Mouse (Mus musculus): ENCODE results near the gene Sh2b1.
"Not testable (repeated sequence)": the region's sequence is repeated elsewhere in the genome, so short reads cannot be mapped to it uniquely, and the experiment has no call there.

Gene Sh2b1

DNA sequence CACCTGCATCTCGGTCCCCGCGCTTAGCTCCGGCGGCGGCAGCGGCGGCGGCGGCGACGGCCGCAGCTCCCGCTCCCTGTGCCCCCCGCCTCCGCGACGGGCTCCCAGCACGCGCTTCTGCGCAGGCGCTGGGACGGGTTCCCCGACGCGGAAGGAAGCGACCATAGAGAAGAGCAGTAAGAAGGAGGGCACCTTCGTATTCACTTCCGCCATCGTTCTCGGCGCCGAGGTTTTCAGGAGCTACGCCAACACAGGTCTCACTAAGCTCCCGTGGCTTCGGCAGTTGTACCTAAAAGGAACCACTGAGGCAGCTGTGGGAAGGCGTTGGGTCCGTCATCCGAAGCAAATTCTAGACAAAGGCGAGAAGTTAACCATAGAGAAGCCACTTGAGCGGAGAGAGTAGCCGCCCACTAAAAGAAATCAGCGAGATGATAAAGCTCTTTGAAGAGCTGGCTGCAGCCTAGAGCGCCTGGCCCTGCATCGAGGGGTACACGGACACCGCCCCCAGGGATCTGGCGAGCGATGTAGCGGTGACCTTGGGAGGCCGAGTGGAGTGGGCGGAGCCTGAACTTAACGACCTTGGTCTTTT, at the start of gene Sh2b1:
Sh2b1 (minus strand) TSS at position 432 of the 589 bp plus-strand sequence.
- DNase-seq = peak; percentile 91

DNA sequence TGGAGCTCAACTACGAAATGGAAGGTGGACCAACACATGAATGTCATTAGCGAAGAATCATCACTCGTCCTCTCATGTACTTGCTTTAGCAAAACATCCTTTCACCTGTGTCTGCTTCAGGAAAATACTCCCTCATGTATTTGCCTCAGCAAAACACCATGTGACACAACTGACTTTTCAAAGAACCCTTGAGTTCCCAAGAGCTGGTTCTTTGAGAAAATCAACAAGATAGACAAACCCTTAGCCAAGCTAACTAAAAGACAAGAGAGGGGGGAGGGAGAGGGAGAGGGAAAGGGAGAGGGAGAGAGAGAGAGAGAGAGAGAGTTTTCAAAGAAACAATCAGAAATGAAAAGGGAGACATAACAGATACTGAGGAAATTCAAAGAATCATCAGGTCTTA, 48.1 kb upstream of the Sh2b1 start:
- DNase-seq = peak; percentile 54

DNA sequence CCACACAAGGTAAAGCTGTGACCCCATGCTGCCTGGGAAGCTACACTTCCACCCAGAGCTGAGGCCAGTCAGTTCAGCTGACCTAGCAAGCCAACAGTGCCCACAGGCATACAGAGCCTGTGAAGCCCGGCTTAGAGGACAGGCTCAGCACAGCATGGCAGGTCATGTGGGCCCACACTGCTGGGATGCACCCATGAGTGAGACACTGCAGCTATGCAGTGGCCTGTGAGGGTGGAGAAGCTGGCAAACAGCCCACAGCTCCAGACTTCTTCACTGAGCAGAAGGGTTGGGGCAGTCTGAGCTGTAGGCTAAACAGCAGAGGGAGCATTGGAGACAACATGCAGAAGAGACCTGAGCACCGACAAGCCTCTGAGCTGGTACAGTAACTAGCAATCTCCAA, 44.3 kb upstream of the Sh2b1 start:
- DNase-seq = peak; percentile 20

DNA sequence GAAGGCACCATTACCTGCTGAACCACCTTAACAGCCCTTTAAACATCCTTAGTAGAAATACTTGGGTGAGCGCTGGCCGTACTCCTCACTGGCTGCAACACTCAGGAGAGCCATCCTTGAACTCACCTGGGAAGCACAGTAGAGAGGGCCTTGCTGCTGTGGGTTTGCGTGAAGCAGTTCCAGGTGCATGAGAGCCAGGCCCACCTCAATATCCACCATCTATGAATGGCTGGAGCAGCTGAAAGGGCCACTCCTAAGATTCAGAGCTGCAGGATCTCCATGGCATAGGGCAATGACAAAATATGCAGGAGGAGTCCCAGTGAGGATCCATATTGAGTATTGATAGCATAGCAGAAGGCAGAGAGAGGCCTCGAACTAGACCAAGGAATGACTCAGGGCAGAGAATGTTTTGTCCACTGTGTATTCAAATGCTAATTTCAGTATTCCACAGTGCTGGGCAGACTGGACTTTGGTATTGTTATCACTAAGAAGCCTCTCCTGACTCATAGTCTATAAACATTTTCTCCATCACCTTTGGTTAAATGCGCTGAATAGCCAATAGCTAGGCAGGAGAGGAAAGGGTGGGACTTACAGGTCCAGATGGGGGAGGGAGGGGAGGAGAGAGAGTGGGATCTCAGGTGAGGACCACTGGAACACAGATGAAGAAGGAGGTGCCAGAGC, 43.2 kb upstream of the Sh2b1 start:
- DNase-seq = no peak

DNA sequence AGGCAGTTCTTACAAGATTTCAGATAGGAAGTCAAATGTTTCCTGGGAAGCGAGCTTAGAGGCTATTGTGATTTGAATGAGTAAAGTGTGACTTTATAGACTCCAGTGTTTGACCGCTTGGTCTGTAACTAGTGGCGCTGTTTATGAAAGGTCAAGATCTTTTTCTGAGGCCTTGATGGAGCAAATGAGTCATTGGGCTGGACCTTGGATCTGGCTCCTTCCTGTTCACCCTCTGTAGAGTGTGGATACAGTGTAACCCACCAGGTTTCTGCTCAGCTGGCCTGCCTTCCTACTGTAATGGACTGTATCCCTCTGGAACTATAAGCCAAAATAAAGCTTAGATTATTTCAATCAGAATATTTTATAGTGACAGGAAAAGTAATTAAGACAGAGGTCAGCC, 36.1 kb upstream of the Sh2b1 start:
- DNase-seq = no peak

DNA sequence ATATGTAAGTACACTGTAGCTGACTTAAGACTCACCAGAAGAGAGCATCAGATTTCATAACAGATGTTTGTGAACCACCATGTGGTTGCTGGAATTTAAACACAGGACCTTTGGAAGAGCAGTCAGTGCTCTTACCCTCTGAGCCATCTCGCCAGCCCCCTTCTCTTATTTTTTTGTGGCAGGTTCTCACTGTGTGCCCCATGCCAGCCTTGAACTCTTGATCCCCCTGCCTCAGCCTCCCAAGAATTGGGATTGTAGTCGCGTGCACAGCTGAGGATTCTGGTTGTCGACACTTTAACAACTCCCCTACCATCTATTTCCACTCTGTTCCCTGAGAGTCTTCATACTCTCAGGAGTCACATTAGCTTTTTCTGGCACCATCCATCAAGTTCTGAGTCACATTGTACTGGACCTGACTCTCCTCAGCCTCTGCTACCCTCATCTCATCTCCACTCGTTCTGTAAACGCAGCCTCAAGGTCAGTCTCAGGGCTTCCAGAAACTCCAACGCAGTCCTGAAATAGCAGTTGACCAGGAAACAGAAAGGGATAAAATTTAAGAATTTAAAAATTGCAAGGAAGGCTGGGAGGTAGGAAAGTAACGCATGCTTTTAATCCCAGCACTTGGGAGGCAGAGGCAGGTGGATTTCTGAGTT, 32.0 kb upstream of the Sh2b1 start:
- no peak for DNase-seq

DNA sequence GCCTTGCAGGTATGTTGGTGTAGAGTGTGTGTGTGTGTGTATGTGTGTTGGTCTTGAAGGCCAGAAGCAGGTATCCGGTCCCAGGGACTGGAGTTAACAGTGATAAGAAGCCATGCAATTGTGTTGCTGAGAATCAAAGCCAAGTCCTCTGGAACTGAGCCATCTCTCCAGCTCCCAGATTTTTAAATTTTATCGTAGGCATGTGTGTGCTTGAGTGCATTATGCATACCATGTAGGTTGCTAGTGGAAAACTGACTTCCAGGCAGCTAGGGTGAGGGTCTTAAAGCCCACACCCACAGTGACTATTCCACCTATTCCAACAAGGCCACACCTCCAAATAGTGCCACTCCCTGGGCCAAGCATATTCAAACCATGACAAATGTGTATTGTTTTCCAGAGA, 29.7 kb upstream of the Sh2b1 start:
- DNase-seq = no peak

DNA sequence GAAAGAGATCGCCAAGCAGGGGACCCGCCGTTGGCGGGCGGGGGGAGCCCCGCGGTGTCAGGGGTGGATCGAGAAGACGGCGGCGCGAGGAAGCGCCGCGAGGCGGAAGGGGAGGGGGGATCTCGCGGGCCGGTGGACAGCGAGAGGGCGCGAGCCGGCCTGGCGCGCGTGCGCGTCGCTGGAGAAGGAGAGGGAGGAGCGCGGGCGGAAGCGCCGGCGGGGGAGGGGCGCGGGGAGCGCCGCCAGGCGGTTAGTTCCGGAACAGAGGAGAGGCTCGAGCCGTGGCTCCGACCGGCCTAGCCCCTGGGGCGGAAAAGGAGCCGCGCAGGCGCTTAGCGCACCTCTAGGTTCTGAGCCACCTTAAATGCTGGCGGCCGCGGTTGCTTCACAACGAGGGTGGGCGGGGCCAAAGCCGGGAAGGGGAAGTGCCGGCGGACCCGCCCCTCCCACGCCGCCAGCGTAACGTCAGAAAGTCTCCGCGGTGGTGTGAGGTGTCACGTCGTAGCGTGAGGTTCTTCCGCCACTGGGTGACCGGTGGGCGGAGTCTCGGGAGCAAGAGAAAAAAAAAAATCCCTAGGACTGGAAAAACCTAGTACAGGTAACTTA, 28.2 kb upstream of the Sh2b1 start, which contains the start of gene Atxn2l:
Atxn2l (minus strand) TSS at position 165 of the 606 bp plus-strand sequence.
- peak; percentile 99 for DNase-seq

DNA sequence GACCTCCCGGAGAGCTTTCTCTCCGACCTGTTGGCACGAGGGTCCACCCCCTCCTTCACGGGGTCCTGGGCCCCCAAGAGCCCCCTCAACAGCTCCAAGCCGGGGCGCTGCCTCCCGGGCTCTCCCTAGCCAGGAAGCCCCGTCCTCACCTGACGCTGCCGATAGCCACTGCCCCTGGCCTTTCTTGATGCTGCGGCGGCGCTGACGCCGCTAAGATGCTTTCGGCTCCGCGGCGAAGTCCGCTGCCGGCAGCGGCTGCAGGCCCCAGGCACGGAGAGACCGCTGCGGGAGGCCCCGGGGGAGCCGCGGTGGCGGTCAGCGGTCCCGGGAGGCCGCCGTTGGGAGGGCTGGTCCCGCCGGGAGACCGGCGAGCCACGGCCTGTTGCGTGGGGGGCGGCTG, 27.5 kb upstream of the Sh2b1 start:
- DNase-seq = no peak

DNA sequence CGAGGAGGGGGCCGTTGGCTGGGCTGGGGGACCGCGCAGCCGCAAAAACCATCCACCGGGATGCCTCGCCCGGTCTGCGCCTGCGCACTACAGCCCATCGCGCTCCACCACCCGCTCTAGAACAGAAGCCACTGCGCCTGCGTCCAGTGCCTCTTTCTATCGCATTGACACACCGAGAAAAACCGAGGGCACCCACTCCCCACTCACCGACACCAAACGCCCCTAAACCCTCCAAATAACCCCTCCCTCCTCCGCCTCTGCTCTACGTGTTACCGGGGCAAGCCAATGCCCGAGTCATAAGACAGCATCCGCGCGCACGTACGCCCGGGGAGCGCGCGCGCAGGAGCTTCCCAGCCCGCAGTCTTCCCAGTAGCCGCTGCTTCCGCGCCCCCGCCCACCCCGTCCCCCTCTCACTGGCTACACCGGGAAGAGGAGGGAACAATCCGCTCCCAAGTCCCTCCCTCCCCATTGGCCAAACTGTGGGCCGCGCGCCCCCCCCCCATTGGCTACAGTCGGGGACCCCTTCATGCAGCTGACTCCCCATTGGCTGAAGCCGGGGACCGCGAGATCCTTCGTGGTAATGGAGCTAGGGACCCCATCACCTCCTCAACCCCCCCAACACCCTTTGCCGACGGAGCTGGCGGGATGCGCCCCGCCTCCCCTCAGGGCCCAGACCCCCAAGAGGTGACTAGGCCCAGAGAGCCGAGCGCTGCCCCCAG, 27.0 kb upstream of the Sh2b1 start:
- DNase-seq = peak; percentile 94

DNA sequence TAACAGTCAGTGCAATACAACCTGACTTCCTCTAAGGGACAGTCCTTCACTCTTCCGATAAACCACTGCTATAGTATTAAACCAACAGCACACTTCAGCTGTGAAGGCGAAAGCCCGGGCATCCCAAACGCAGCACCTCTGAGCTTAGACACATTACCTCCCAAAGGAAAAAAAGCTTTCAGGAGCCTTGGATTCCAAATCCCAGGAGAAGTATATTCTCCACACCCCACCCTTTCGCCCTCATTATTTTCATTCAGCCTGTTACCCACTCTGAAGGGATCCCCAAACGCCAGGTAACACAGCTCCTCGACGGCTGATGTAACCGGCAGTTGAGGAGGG, 26.4 kb upstream of the Sh2b1 start:
- DNase-seq = no peak

DNA sequence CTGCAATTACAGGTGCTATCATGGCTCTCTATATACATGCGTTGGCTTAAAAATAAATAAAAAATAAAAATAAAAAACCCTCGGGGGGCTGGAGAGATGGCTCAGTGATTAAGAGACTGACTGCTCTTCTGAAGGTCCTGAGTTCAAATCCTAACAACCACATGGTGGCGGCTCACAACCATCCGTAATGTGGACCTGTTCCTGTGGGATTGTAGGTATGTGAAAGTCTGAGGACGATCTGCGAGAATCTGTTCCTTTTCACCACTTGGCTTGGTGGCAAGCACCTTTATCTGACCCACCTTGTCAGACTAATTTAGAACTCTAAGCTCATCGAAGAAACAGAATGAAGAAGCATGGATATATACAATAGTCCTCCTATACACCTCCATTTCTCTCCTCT, 24.2 kb upstream of the Sh2b1 start:
- no peak for DNase-seq

DNA sequence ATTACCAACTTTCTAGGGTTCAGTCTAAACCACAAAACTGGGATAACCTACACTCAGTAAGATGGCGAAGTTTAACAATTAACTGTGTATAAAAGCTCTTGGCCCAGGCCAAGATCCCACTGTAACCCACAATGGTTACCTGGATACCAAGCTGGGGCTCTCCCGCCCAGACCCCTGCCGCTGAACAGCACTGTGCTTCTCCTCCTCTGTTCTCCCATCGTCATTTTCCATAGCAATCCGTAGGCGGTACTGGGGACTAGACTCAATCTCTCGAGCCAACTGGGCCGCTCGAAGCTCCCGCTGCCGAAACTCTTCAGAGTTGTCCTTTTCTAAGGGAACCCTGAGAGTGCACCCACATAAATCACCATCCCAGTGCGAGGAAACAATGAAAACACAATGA, 22.7 kb upstream of the Sh2b1 start:
- no peak for DNase-seq

DNA sequence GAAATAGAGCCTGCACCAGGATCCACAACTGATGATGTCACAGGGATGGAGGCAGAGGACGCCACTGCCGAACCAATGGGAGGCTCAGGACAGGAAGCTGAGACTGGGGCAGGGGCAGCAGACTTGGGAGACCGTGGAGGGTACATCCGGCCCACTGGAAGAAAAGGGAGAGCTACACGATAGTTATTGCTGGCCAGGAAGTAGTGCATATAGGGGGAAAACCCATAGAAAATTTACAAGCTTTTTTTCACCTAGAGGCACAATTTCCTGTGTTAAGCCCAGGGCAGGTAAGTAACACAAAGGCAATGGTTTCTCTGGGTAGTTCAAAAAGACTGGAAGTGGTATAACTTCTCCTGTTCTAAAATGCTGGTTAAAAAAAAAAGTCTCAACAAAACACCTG, 21.3 kb upstream of the Sh2b1 start:
- no peak for DNase-seq

DNA sequence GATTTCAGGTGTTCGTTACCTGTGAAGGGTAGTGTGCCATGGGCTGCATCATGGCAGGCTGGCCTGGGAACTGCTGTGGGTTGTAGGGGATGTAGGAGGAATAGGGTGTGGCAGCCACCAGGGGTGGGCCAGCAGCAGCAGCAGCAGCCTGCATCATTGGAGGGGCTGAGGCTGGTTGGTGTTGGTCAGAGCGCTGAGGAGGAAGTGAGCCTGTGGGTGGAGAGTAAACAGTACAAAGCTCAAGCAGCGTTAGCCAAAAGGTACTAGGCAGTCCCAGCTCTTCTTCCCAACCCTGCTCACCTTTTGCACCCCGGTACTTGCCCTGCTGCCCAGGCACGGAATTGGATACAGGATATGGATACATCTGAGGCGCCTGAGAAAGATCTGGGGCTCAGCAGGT, 18.9 kb upstream of the Sh2b1 start:
- DNase-seq = no peak

DNA sequence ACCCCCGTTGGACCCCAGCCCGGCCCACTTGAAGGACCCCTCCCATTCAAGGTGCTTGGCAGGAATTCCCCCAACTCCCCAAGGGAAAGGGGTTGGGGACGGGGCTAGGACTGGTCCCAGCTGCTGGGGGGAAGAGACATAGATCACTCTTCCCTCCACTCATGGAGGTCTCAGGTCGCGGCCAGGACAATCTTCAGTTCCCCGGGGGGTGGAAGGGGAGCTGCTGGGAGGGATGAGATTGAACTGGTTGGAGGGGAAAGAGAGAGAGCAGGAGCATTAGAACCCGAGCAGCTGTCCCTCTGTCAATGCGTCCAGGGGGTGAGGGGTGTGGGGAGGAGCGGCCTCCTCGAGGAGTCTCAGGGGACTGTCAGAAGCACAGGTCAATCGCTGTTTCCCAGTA, 16.7 kb upstream of the Sh2b1 start:
- DNase-seq = no peak

DNA sequence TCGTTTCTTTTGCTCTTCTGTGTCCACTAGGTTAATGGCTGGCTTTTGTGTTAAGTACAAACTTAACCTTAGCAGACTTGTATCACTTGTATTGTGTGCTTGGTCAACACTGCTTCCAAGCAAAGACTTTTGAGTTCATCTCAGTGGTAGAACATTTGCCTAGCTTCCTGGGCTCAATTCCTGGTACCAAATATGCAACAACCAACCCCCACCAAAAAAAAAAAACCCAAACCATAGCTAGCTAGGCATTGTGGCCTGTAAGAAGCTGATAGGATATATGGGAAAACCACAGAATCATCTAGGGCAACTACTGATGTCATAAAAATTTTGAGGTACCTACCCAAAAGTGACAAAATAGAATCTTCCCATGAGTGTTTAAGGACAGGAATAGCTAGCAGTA, 15.8 kb upstream of the Sh2b1 start:
- no peak for DNase-seq

DNA sequence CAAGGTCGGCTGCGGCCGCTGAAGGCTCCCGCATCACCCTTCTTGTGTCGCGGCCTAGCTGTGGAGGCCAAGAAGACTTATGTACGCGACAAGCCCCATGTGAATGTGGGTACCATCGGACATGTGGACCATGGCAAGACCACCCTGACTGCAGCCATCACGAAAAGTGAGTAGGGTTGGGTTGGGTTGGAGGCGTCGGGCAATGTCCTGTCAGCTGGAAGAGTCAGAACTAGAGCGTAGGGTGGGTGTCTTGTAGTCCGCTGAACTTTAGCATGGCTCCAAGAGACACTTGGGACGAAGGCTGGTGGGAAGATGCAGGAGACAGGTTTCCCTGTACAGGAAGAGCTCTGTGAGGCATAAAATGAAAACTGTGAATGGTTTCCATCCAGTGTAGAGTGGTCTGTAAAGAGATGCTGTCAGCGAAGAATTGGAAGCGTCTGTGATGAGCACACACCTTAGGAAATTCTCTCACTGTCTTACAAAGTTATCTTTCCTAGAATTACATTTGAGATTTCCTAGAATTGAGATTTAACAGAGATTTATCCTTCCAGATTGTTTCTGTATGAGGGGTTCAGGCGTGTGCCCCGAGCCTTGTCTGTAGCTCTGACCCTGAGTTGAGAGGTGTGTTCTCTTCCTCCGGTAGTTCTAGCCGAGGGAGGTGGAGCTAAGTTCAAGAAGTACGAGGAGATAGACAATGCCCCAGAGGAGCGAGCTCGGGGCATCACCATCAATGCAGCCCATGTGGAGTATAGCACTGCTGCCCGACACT, 12.6 kb upstream of the Sh2b1 start:
- not testable (repeated sequence) for DNase-seq

DNA sequence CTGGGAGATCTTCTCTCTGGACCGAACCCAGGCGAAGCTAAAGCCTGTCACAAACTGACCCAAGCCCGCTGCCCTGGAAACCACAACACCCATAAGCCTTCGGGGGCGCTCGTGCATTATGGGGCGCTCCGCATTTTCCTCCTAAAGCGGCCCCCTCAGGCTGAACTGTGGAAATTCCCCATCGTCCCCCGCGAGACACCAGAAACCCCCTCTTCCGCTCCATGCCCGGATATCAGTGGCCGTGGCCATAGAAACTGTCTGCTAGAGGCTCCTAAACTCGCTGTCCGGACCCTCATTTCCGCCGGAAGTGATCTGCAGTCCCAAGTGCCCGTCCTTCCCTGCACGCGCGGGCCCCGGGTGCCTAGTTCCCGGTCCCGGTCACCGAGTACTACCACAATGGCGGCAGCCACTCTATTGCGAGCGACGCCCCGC, 11.8 kb upstream of the Sh2b1 start, which contains the start of gene Tufm:
Tufm (plus strand) TSS at position 310 of the 432 bp plus-strand sequence.
- DNase-seq = peak; percentile 98

DNA sequence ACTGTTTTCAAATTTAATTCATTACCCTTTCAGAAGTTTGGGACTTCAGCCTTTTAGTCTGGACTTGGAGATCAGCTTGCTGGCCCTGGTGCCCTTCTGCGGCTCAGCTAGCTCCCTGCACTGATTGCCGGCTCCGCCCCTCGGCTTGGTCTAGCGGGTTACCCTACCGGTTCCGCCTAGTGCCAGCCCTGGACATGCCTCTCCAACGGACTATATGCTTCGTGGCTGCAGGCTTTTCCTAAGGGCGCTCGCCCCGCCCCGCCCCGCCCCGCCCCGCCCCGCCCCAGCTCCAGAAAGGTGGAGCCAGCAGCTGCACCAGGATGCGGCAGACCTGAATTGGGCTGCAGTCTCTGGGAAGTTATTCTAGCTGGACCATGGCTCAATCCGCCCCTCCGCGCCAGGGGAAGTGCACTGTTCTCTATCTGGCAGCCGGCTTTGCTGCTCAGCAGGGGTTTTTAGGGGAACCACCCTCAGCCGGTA, 7.2 kb upstream of the Sh2b1 start:
- DNase-seq = peak; percentile 95

DNA sequence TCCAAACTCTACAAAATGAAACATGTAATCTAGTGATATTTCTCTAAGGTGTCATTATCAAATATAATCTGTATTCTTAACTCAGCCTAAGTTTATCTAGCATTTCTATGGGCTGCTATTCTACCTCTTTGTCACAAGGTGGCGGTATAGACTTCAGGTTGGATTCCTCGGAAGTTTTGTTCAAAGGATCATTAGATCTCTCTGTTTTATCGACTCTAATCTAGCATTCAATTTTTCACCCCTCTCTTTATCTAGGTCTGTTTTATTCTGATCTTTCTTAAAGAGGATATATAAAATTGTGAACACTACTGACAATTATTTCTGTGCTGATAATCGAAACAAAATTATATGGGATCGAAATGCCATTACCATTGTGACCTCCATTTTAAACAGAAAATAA, 6.5 kb upstream of the Sh2b1 start:
- no peak for DNase-seq

DNA sequence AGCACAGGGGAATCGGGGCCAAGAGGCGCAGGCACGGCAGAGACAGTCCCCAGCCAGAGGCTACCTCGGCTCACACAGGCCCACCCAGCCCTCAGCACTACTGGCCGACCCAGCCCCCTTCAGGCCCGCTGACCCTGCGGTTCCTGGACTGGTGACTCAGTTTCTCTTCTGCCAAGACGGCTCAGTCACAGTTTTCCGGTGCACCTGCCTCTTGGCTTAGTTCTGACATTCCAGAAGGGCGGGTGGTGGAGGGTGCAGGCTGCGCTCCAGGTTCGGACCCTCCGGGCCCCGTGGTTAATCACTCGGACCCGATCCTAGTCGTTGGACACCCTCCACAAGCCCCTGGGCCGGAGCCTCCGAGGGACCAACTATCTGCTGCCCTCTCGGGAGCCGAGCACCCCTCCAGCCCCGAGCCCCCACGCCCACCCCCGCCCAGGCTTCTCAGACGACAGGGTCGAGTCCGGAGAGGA, 703 bp downstream of the Sh2b1 start:
- peak; percentile 19 for DNase-seq

All from lung, postnatal 36 days (tissue).